Mouse (Mus musculus) stomach, embryonic 15.5 days (tissue): Measurements from ENCODE around the gene Entr1. TPM values are rescaled to one million over a fixed set of nuclear protein-coding genes. Genes with fewer than 3 reads are reported as not detected.

Source experiments
- ATAC-seq: fragments of 200-750 bp; cut with Nextera tagmentation; 2 replicates; pipeline ENCODE4 v1.8.0; 2017; ENCODE audit warnings: low read depth, moderate number of reproducible peaks, moderate TSS enrichment; ENCODE audit not compliant: insufficient read depth, low FRiP score
- H3K27ac ChIP-seq: fragments of 300-500 bp; sonication (generic); 2 replicates; pipeline ENCODE4 v1.5.1; 2015; ENCODE audit warnings: mild to moderate bottlenecking, inconsistent platforms
- H3K27me3 ChIP-seq: fragments of 300-500 bp; sonication (generic); replicated peaks from 2 replicates; pipeline ENCODE4 v1.6.1; 2015; ENCODE audit warnings: inconsistent platforms
- H3K36me3 ChIP-seq: fragments of 300-500 bp; sonication (generic); 2 replicates; pipeline ENCODE4 v1.6.1; 2015; ENCODE audit warnings: inconsistent platforms
- H3K4me1 ChIP-seq: fragments of 300-500 bp; sonication (generic); 2 replicates; pipeline ENCODE4 v1.6.1; 2015; ENCODE audit warnings: inconsistent platforms
- H3K4me2 ChIP-seq: fragments of 300-500 bp; sonication (generic); 2 replicates; pipeline ENCODE4 v1.6.1; 2015; ENCODE audit warnings: mild to moderate bottlenecking, inconsistent platforms
- H3K4me3 ChIP-seq: fragments of 300-500 bp; sonication (generic); replicated peaks from 2 replicates; pipeline ENCODE4 v1.5.1; 2015; ENCODE audit warnings: inconsistent platforms
- H3K9ac ChIP-seq: fragments of 300-500 bp; sonication (generic); 2 replicates; pipeline ENCODE4 v1.6.1; 2015; ENCODE audit warnings: inconsistent platforms
- H3K9me3 ChIP-seq: fragments of 300-500 bp; sonication (generic); 2 replicates; pipeline ENCODE4 v1.6.1; 2016; ENCODE audit warnings: inconsistent platforms
- WGBS: fragments of 180-500 bp; shearing (Covaris S2); methylation state at CpG from one replicate; pipeline ENCODE4 v1.1.7; 2015; 5-methylcytosine and 5-hydroxymethylcytosine counted together
- polyA plus RNA-seq: library from polyadenylated mRNA; unstranded; fragments of >200 nt; fragmentation: Nextera tagmentation; extraction: Ambion mirVana; gene quantifications from 2 replicates; pipeline ENCODE4 v1.2.1, GENCODE M21; 2015

Gene Entr1
- polyA plus RNA-seq: 103 TPM in 2 replicates

GRCm38 (mm10) chr2:26389154-26389690 lies at the start of gene Entr1, which contains the start of gene Pmpca:
Entr1 (minus strand) TSS chr2:26389316.
Pmpca (plus strand) TSS chr2:26389339.
- peak within 1 kb of the TSS; percentile 91 for H3K4me3 ChIP-seq
- H3K27me3 ChIP-seq: no peaks in the 10 kb centered on the region
- H3K36me3 ChIP-seq: peaks cover 55% of the 10 kb centered on the region
- H3K9ac ChIP-seq: peak within 1 kb of the TSS; percentile 70
- H3K9me3 ChIP-seq: no peaks in the 10 kb centered on the region
- WGBS: under 1% methylated on average over 60 of the region's 60 CpGs
- peak within 1 kb of the TSS; percentile 84 for H3K4me2 ChIP-seq
- peak; percentile 93 for ATAC-seq
- peak within 1 kb of the TSS; percentile 55 for H3K27ac ChIP-seq
- peaks cover 3% of the 10 kb centered on the region for H3K4me1 ChIP-seq

- ATAC-seq: no peak
- H3K27ac ChIP-seq: no peak overlapping the region
- 82% methylated on average over 7 of the region's 7 CpGs for WGBS
- H3K27me3 ChIP-seq: no peaks in the 10 kb centered on the region
- H3K4me2 ChIP-seq: no peak overlapping the region
- no peaks in the 10 kb centered on the region for H3K9me3 ChIP-seq
- H3K4me3 ChIP-seq: no peak overlapping the region
- peaks cover 50% of the 10 kb centered on the region for H3K36me3 ChIP-seq
- no peak overlapping the region for H3K9ac ChIP-seq
- peaks cover 6% of the 10 kb centered on the region; the same call in 1 of the 2 replicates for H3K4me1 ChIP-seq
Observed at GRCm38 (mm10) chr2:26438373-26438772, 49.3 kb upstream of the Entr1 start.

DNA sequence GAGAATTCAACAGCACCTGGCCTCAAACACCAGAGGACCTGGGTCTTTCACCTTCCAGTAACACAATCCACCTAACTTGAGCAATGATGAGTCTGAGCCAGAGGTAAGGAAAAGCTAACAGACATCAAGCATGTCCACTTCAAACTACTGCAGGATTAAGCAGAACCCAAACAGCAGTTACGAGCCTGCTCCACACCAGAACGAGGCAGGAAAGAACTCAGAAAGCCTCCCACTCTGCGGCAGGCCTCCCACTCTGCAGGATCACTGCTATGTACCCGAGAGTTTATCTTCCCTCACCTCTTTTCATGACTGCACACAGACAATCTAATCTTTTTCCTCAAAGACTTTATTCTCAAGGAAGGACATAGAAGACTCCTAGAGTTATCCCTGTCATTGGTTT lies 48.1 kb upstream of the Entr1 start:
- ATAC-seq: no peak
- no peaks in the 10 kb centered on the region for H3K27me3 ChIP-seq
- no peak overlapping the region for H3K9ac ChIP-seq
- WGBS: 67% methylated on average over 4 of the region's 4 CpGs
- H3K36me3 ChIP-seq: peaks cover 59% of the 10 kb centered on the region
- no peak overlapping the region for H3K4me3 ChIP-seq
- H3K4me1 ChIP-seq: no peaks in the 10 kb centered on the region
- no peak overlapping the region for H3K27ac ChIP-seq
- H3K4me2 ChIP-seq: no peak overlapping the region
- H3K9me3 ChIP-seq: no peaks in the 10 kb centered on the region

DNA sequence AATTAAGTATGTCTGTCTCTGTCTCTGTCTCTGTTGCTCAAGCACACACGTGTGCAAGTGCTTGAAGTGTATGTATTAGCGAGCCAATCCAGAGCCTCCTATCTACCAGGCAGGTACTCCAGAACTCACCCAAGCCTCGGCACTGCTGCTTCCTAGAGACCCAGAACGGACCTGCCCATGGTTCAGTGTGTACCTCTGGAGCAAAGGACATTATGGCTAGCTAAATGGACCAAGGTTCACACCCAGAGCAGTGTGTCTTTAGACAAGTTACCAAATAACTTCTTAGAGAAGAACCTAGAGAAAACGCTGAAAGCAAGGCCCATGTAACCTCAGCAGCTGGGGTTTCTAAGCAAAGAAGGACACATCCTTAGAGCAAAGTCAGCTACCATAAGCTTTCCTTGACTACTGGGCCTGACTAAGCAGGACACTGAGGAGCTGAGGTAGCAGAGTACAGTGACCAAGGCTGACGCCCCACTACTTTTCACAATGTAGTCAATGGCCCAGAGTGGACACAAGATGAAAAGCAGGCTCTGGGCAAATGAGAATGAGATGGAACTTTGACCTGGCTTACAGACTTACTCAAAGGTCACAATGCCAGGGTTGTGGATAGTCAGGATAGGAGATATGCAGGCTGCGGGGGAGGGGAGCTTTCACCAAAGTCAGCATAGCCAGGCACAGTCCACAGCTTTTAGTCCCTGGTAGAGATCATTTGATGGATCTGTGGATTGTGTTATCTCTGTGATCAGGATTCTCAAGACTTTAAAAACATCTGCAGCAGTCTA lies 45.9 kb upstream of the Entr1 start:
- WGBS: 91% methylated on average over 7 of the region's 7 CpGs
- no peaks in the 10 kb centered on the region for H3K4me1 ChIP-seq
- H3K27ac ChIP-seq: no peak overlapping the region
- no peak for ATAC-seq
- H3K36me3 ChIP-seq: peaks cover 57% of the 10 kb centered on the region
- H3K27me3 ChIP-seq: no peaks in the 10 kb centered on the region
- no peak overlapping the region for H3K4me3 ChIP-seq
- H3K9ac ChIP-seq: no peak overlapping the region
- H3K4me2 ChIP-seq: no peak overlapping the region
- H3K9me3 ChIP-seq: no peaks in the 10 kb centered on the region

DNA sequence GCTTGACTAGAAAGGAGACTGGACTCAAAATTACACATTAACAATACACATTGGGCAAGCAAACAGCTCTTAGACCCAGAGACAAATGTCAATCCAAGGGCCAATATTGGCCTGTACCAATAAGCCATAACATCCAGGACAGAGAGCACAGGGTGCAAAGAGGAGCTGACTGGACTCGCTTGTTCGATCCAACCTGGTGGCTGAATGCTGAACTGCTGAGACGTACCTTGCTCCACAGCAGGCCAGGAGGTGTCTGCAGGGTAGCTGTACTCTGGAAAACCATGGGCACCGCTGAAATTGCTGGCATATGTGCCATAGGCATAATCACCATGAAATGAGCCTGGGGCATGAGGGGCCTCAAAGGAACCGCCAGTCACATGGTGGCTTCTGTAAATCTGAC lies 40.7 kb upstream of the Entr1 start:
- Histone ChIP-seq H3K36me3 (peaks cover 82% of the 10 kb centered on the region), H3K27ac (no peak overlapping the region), H3K4me2 (no peak overlapping the region), H3K4me3 (no peak overlapping the region), H3K4me1 (no peaks in the 10 kb centered on the region), H3K9me3 (no peaks in the 10 kb centered on the region), H3K27me3 (no peaks in the 10 kb centered on the region), H3K9ac (no peak overlapping the region)
- ATAC-seq: no peak
- WGBS: 92% methylated on average over 5 of the region's 5 CpGs

DNA sequence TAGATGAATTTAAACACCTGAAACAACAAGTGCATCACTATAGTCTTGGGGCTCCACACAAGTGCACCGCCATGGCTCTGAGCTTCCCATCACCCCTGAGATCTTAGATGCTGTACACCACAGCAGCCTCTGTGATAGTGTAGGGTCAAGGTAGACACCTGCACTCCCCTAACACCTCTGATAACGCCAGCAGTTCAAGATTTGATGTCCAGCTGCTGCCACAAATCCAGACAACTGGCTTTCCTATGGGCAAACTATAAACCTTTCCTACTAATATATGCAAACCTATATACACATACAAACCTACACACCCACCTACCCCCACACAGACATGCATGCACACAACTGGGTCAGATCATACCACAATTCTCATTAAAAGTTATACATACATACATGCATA lies 35.4 kb upstream of the Entr1 start:
- H3K4me1 ChIP-seq: no peaks in the 10 kb centered on the region
- H3K27ac ChIP-seq: no peak overlapping the region
- 96% methylated on average over 2 of the region's 2 CpGs for WGBS
- H3K9ac ChIP-seq: no peak overlapping the region
- H3K4me3 ChIP-seq: no peak overlapping the region
- H3K9me3 ChIP-seq: no peaks in the 10 kb centered on the region
- no peak overlapping the region for H3K4me2 ChIP-seq
- ATAC-seq: no peak
- no peaks in the 10 kb centered on the region for H3K27me3 ChIP-seq
- H3K36me3 ChIP-seq: peaks cover 89% of the 10 kb centered on the region

DNA sequence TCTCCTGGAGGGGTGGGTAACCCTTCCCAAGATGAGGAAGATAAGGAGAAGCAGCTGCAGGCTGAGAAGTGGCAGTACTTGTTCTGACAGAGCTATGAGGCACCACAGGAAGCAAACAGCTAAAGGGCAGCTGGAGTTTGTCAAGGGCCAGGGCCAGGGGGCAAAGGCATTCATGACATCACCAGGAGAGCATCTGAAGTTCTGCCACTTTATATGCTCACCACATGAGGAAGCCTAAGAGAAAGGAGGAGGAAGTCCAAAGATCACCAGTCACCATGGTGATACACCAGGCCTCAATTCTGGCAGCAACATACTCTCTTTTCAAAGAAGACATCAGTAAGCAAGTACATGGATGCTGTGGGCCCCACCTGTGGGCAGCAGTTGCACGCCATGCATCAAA lies 34.0 kb upstream of the Entr1 start:
- 92% methylated on average over 1 of the region's 1 CpGs for WGBS
- Histone ChIP-seq H3K9ac (no peak overlapping the region), H3K27me3 (no peaks in the 10 kb centered on the region), H3K9me3 (no peaks in the 10 kb centered on the region), H3K27ac (no peak overlapping the region), H3K4me1 (no peaks in the 10 kb centered on the region), H3K36me3 (peaks cover 80% of the 10 kb centered on the region), H3K4me3 (no peak overlapping the region), H3K4me2 (no peak overlapping the region)
- no peak for ATAC-seq

DNA sequence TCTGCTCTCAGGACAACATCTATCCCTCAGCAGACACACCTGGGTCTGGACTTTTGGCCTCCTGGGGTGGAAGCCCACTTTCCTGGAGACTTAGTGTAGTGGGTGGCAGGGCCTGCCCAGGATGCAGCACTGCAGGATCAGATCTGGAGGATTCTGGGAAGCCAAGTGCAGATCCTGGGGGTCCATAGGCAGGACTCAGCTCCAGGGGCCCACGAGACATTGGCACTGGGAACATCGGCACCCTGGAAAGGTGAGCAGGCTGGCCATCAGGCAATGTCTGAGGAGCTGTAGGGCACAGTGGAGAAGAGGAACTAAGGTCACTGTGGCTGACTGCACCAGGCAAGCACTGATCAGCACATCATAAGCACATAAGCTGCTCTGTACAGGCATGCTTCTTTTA lies 32.9 kb upstream of the Entr1 start:
- Histone ChIP-seq H3K9me3 (no peaks in the 10 kb centered on the region), H3K4me1 (no peaks in the 10 kb centered on the region), H3K9ac (no peak overlapping the region), H3K4me3 (no peak overlapping the region), H3K4me2 (no peak overlapping the region), H3K27ac (no peak overlapping the region), H3K27me3 (no peaks in the 10 kb centered on the region), H3K36me3 (peaks cover 79% of the 10 kb centered on the region)
- 91% methylated on average over 2 of the region's 2 CpGs for WGBS
- no peak for ATAC-seq

GRCm38 (mm10) chr2:26418120-26418519 lies 29.0 kb upstream of the Entr1 start:
- no peak overlapping the region for H3K4me2 ChIP-seq
- no peaks in the 10 kb centered on the region for H3K4me1 ChIP-seq
- WGBS: 75% methylated on average over 1 of the region's 1 CpGs
- no peak overlapping the region for H3K27ac ChIP-seq
- ATAC-seq: no peak
- H3K9me3 ChIP-seq: no peaks in the 10 kb centered on the region
- H3K9ac ChIP-seq: no peak overlapping the region
- H3K4me3 ChIP-seq: no peak overlapping the region
- no peaks in the 10 kb centered on the region for H3K27me3 ChIP-seq
- H3K36me3 ChIP-seq: peaks cover 76% of the 10 kb centered on the region

GRCm38 (mm10) chr2:26417066-26417465 lies 27.9 kb upstream of the Entr1 start:
- no peak overlapping the region for H3K4me2 ChIP-seq
- no peaks in the 10 kb centered on the region for H3K27me3 ChIP-seq
- H3K9ac ChIP-seq: no peak overlapping the region
- ATAC-seq: no peak
- H3K27ac ChIP-seq: no peak overlapping the region
- no peaks in the 10 kb centered on the region for H3K4me1 ChIP-seq
- H3K9me3 ChIP-seq: no peaks in the 10 kb centered on the region
- peaks cover 74% of the 10 kb centered on the region for H3K36me3 ChIP-seq
- no peak overlapping the region for H3K4me3 ChIP-seq

DNA sequence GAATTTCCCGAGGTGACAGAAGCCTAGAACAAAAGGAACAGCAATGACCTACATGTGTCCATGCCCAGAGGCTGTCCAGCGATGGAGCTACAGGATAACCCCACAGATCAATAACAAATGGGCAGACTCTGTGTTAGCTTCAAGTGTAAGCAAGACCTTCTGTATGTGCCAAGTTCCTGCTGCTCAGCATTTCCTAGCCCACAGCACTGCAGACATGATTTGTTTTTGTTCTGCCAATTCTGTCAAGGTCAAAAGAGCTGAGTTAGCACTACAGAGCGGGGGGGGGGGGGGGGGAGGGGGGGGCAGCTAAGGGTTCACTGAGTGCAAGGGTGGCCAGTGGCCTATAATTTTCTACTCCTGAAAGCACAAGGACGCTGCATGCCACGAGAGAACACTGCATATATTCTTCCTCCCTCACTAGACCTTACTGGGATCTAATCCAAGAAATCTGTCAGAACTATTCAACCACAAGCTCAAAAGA lies 21.9 kb upstream of the Entr1 start:
- Histone ChIP-seq H3K27ac (no peak overlapping the region), H3K36me3 (peaks cover 53% of the 10 kb centered on the region), H3K9ac (no peak overlapping the region), H3K27me3 (no peaks in the 10 kb centered on the region), H3K4me2 (no peak overlapping the region), H3K4me1 (peaks cover 28% of the 10 kb centered on the region), H3K4me3 (no peak overlapping the region), H3K9me3 (no peaks in the 10 kb centered on the region)
- no peak for ATAC-seq
- WGBS: 61% methylated on average over 4 of the region's 5 CpGs

GRCm38 (mm10) chr2:26410091-26410490 lies 21.0 kb upstream of the Entr1 start:
- peaks cover 45% of the 10 kb centered on the region for H3K36me3 ChIP-seq
- no peaks in the 10 kb centered on the region for H3K9me3 ChIP-seq
- no peak overlapping the region for H3K4me3 ChIP-seq
- no peaks in the 10 kb centered on the region for H3K27me3 ChIP-seq
- H3K4me1 ChIP-seq: peaks cover 37% of the 10 kb centered on the region
- no peak overlapping the region for H3K27ac ChIP-seq
- ATAC-seq: no peak
- WGBS: 73% methylated on average over 5 of the region's 5 CpGs
- no peak overlapping the region for H3K9ac ChIP-seq
- no peak overlapping the region for H3K4me2 ChIP-seq
